Mouse (Mus musculus) forebrain, embryonic 14.5 days (tissue): ENCODE measurements around the gene Grm3. TPM values are rescaled to one million over a fixed set of nuclear protein-coding genes. Genes with fewer than 3 reads are reported as not detected.

Source experiments
- ATAC-seq: fragments of 200-750 bp; cut with Nextera tagmentation; 2 replicates; pipeline ENCODE4 v1.8.0; 2017; ENCODE audit warnings: mild to moderate bottlenecking, moderate library complexity
- DNase-seq: peaks from one replicate; pipeline ENCODE4 v3.0.0-alpha.2; 2015; ENCODE audit warnings: low spot score
- H3K27ac ChIP-seq: fragments of 300-500 bp; sonication (generic); 2 replicates; pipeline ENCODE4 v1.5.1; 2014; ENCODE audit warnings: low read depth, mild to moderate bottlenecking, control low read depth, low read length, moderate library complexity
- H3K27me3 ChIP-seq: fragments of 300-500 bp; sonication (generic); replicated peaks from 2 replicates; pipeline ENCODE4 v1.6.1; 2014; ENCODE audit warnings: low read length, control low read depth, mixed read lengths; ENCODE audit not compliant: control insufficient read depth, insufficient read depth
- H3K36me3 ChIP-seq: fragments of 300-500 bp; sonication (generic); 2 replicates; pipeline ENCODE4 v1.6.1; 2014; ENCODE audit warnings: low read length, control low read depth; ENCODE audit not compliant: control insufficient read depth, insufficient read depth
- H3K4me1 ChIP-seq: fragments of 300-500 bp; sonication (generic); 2 replicates; pipeline ENCODE4 v1.6.1; 2014; ENCODE audit warnings: antibody characterized with exemption, low read length, control low read depth; ENCODE audit not compliant: control insufficient read depth, insufficient read depth
- H3K4me2 ChIP-seq: fragments of 300-500 bp; sonication (generic); 2 replicates; pipeline ENCODE4 v1.6.1; 2014; ENCODE audit warnings: mild to moderate bottlenecking, control low read depth, low read length
- H3K4me3 ChIP-seq: fragments of 300-500 bp; sonication (generic); 2 replicates; pipeline ENCODE4 v1.5.1; 2014; ENCODE audit warnings: low read depth, low read length, control low read depth
- H3K9ac ChIP-seq: fragments of 300-500 bp; sonication (generic); 2 replicates; pipeline ENCODE4 v1.6.1; 2014; ENCODE audit warnings: mild to moderate bottlenecking, low read length, control low read depth, moderate library complexity
- H3K9me3 ChIP-seq: fragments of 300-500 bp; sonication (generic); replicated peaks from 2 replicates; pipeline ENCODE4 v1.6.1; 2016; ENCODE audit warnings: low read length, control low read depth, mixed read lengths; ENCODE audit not compliant: control insufficient read depth
- WGBS: fragments of 180-500 bp; shearing (Covaris S2); extraction: QIAGEN DNeasy Blood & Tissue Kit; methylation state at CpG from one replicate; pipeline ENCODE4 v1.1.7; 2014; 5-methylcytosine and 5-hydroxymethylcytosine counted together
- polyA plus RNA-seq: library from polyadenylated mRNA; unstranded; fragments of >200 nt; fragmentation: Nextera tagmentation; extraction: Ambion mirVana; gene quantifications from 2 replicates; pipeline ENCODE4 v1.2.1, GENCODE M21; 2014

Gene Grm3
- polyA plus RNA-seq, 1 experiment from 2014 or later: 8.0 TPM

DNA sequence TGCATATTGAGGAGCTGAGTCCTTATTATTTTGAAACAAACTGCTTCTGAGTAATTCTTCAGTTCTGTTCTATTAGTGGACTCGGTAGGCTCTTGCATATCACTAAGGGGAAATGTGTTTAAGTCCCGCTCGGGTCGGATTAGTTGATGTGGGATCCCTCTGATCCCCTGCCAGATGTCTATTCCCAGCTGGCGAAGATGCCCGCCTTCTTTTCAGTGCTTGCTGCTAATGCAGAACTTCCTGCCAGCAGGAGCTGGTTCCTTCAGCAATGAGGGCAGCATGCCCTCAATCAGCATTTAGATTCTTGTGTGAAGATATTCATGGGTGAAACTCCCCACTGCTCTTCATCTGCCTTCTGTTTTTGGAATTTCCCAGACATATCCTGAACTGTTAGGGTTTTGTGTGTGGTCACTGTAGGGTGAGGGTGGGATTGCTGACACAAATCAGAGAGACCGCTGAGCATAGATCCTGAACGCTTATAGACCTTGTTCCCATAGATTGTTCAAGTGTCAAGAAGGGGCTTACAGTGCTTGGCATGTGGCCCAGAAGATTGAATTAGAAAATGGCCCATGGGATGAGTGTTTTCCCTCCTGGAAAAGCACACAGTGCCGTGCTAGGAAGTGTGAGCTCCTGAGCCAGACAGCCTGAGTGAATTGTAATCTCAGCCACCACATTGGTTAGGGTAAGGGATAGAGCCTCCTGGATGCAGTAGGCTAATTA lies 62.9 kb downstream of the Grm3 start:
- 8% methylated on average over 9 of the region's 9 CpGs for WGBS
- H3K9ac ChIP-seq: no peak overlapping the region
- no peak overlapping the region for H3K4me3 ChIP-seq
- no peak overlapping the region for H3K4me2 ChIP-seq
- peak overlapping the region; percentile 33; the same call in 1 of the 2 replicates for H3K27ac ChIP-seq
- DNase-seq (peak; percentile 85), ATAC-seq (peak; percentile 88)
- H3K27me3 ChIP-seq: no peaks in the 10 kb centered on the region
- H3K9me3 ChIP-seq: no peaks in the 10 kb centered on the region
- no peaks in the 10 kb centered on the region for H3K36me3 ChIP-seq
- peaks cover 6% of the 10 kb centered on the region; the same call in 1 of the 2 replicates for H3K4me1 ChIP-seq

DNA sequence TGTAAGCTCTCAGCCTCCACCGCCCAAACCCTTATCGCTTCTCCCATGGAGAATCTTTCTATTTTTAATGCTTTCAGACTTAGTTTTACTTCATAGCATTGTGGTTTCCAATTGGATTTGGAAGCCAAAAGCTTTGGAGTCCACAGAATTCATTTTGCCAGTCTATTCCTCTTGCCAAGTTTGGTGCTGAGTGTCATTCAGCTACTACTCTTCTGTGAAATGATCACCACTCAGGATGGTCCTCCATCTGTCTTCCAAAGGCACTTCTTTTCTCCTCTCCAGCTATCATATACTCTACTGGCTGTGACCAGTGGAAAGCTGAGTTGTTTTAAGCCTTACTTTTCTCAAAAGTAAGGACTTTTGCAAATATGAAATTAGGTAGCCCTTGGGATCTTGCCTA lies 86.4 kb downstream of the Grm3 start:
- H3K27me3 ChIP-seq: no peaks in the 10 kb centered on the region
- no peak overlapping the region for H3K9ac ChIP-seq
- WGBS: 96% methylated on average over 2 of the region's 2 CpGs
- DNase-seq: no peak
- H3K4me1 ChIP-seq: no peaks in the 10 kb centered on the region
- no peak overlapping the region for H3K27ac ChIP-seq
- ATAC-seq: no peak
- no peaks in the 10 kb centered on the region for H3K36me3 ChIP-seq
- no peak overlapping the region for H3K4me3 ChIP-seq
- no peak overlapping the region for H3K4me2 ChIP-seq
- H3K9me3 ChIP-seq: no peaks in the 10 kb centered on the region

DNA sequence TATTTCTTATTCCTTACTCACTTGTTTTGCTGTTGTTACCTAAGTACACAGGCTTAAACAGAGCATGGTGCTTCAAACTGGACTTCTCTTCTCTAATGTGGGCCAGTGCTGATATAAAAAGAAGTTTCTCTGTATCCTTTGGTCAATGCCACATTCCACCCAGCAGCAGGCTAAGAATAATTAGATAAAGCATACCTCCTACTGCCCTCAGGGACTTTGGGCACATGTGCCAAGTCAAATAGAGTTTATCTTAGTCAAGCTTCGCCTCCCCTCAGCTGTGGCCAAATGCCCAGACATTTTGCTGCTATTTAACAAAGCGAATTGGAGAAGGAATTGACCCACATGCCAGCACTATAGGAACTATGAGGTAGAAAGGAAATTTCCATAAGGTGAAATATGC lies 97.8 kb downstream of the Grm3 start:
- Histone ChIP-seq H3K27me3 (no peaks in the 10 kb centered on the region), H3K36me3 (no peaks in the 10 kb centered on the region), H3K4me2 (no peak overlapping the region), H3K4me3 (no peak overlapping the region), H3K9me3 (no peaks in the 10 kb centered on the region), H3K27ac (no peak overlapping the region), H3K9ac (no peak overlapping the region), H3K4me1 (no peaks in the 10 kb centered on the region; the same call in 1 of the 2 replicates)
- ATAC-seq: no peak
- 61% methylated on average over 2 of the region's 2 CpGs for WGBS
- peak; percentile 54 for DNase-seq

DNA sequence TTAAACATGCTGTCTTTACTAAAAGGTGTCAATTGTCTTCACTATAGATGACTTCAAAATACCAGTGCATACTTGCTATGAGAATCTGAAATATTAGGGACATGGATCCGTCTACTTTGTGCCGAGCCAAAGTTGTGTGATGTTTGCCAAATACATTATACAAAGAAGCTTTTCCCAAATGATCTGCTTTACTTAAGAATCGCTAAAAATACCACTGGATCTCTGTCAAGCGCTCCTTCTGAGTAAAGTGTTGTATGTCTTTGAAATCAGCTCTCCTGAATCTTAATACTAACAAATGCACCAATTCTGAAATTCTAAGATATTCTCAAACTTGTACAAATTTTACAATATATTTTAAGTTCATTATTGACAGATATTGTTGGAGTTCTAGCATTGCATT lies 100.6 kb downstream of the Grm3 start:
- WGBS: 78% methylated on average over 4 of the region's 4 CpGs
- H3K4me2 ChIP-seq: no peak overlapping the region
- no peak for DNase-seq
- H3K9ac ChIP-seq: no peak overlapping the region
- no peak for ATAC-seq
- no peaks in the 10 kb centered on the region for H3K9me3 ChIP-seq
- no peaks in the 10 kb centered on the region for H3K27me3 ChIP-seq
- no peaks in the 10 kb centered on the region for H3K36me3 ChIP-seq
- no peak overlapping the region for H3K4me3 ChIP-seq
- H3K4me1 ChIP-seq: no peaks in the 10 kb centered on the region; the same call in 1 of the 2 replicates
- H3K27ac ChIP-seq: no peak overlapping the region

DNA sequence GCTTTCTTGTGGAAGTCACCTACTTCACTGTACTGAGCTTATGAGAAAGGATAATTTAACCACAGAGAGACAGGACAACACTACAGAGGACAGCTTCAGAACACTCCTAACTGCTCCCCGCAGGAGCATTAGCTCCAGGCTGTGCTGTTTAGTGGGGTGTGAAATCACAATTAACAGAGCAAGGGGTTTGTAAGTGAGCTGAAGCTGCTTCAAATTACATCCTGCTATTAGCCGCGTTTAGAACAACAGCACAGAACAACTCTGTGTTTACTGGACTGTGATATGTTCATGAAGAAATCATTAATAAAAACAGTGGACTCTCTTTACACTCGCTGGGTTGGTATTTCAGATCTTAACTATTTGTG lies 101.9 kb downstream of the Grm3 start:
- H3K9me3 ChIP-seq: no peaks in the 10 kb centered on the region
- H3K4me1 ChIP-seq: no peaks in the 10 kb centered on the region; the same call in 1 of the 2 replicates
- 2% methylated on average over 4 of the region's 4 CpGs for WGBS
- DNase-seq: peak; percentile 56
- H3K27ac ChIP-seq: no peak overlapping the region
- no peak overlapping the region for H3K4me3 ChIP-seq
- H3K36me3 ChIP-seq: no peaks in the 10 kb centered on the region
- H3K9ac ChIP-seq: no peak overlapping the region
- H3K4me2 ChIP-seq: no peak overlapping the region
- peak; percentile 76 for ATAC-seq
- H3K27me3 ChIP-seq: no peaks in the 10 kb centered on the region

DNA sequence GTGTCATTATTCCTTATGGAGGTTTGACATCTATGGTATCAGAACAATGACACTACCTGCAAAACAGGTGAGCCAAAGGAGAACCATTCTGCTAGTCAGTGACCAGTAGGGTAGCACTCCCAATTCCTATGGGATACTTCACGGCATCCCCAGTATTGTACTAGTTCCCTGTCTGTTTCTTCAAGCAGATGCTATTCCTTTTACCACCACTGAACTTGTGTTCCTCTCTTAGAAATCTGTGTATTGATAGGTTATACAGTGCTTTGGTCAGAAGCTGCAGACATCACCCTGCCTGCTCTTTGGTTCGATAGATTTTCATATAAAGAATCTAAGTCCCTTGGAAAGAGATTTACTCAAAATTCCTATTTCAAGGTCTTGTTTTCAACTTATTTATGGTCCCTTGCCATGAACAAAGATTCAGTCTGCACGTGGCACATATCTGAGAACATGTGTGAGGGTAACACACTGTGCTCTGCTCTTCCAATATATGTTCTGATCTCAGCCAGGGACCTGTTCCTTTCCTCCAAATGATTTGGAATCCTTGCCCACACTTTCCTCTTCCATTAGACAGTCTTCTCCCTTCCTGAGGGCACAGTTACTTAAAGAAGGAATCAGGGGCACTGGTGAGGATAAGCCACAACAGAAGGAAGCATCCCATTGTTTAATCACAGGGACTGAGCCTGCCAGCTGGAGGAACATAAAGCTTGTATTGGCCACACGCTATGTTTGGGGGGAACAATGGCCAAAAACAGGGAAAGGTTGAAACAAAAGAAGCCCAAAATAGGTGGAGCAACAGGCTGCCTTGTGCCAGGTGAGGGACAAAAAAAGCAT lies 102.5 kb downstream of the Grm3 start:
- no peaks in the 10 kb centered on the region for H3K9me3 ChIP-seq
- H3K4me1 ChIP-seq: no peaks in the 10 kb centered on the region; the same call in 1 of the 2 replicates
- H3K4me3 ChIP-seq: no peak overlapping the region
- DNase-seq: no peak
- H3K9ac ChIP-seq: no peak overlapping the region
- peak; percentile 54 for ATAC-seq
- no peaks in the 10 kb centered on the region for H3K27me3 ChIP-seq
- H3K4me2 ChIP-seq: no peak overlapping the region
- WGBS: 45% methylated on average over 4 of the region's 4 CpGs
- H3K36me3 ChIP-seq: no peaks in the 10 kb centered on the region
- H3K27ac ChIP-seq: no peak overlapping the region

DNA sequence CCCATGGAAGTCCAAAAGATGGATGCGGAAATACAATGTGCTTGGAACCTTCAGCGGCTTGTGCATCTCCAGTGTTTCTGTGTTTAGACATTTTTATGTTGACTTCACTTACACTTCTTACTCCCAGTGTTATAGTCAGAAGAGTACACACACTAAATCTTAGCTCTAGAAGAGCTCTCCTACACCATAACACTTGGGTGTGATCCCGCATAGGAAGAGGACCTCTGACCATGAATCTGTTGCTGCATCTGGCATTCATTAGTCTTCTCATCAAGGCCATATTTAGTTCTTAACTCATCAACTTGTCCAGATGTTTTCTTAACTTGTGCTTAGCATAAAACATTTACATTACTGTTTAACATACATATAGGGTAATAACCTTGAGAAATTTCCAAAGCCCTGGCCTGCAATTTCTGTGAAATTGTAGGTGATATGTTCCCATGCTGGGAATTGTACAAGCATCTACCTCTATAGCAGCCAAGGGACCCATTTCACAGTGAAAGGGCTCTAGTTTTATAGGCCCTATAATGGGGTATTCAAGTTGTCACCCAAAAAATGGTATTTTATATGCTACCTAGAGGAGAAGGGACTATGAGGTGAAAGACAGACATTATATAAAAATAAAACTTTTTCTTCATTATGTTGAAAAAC lies 103.4 kb downstream of the Grm3 start:
- Histone ChIP-seq H3K27me3 (no peaks in the 10 kb centered on the region), H3K36me3 (no peaks in the 10 kb centered on the region), H3K9me3 (no peaks in the 10 kb centered on the region), H3K4me1 (no peaks in the 10 kb centered on the region; the same call in 1 of the 2 replicates), H3K4me2 (no peak overlapping the region), H3K9ac (no peak overlapping the region), H3K4me3 (no peak overlapping the region), H3K27ac (no peak overlapping the region)
- ATAC-seq (no peak), DNase-seq (no peak)
- 95% methylated on average over 3 of the region's 3 CpGs for WGBS

DNA sequence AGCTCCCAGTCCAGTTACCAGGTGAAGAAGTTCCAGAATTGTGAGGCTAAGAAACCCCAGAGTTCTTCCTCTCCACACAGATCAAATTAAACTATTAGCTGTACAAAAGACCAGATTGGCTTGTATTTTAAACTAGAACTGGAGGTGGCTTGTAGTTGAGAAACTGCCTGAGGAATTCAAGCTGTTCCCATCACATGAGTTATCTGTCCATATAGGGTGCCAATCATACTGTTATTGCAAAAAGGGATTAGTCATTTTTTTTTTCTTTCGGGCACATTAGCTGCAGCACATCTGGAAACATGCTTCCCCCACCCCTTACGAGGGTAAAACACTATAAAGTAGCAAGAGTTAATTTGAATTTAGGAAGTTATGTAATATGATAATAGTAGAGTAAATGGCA lies 145.9 kb downstream of the Grm3 start:
- whole genome bisulfite sequencing: 80% methylated on average over 2 of the region's 2 CpGs
- DNase-seq (no peak), ATAC-seq (no peak)
- no peak overlapping the region for H3K4me3 ChIP-seq
- H3K9me3 ChIP-seq: no peaks in the 10 kb centered on the region
- H3K9ac ChIP-seq: no peak overlapping the region
- H3K27me3 ChIP-seq: no peaks in the 10 kb centered on the region
- no peak overlapping the region for H3K27ac ChIP-seq
- H3K4me2 ChIP-seq: no peak overlapping the region
- H3K36me3 ChIP-seq: no peaks in the 10 kb centered on the region
- H3K4me1 ChIP-seq: no peaks in the 10 kb centered on the region
